Mouse (Mus musculus) liver (tissue): Measurements from ENCODE around the gene E130308A19Rik.

Experiments used
- DNase-seq: peaks from one replicate; pipeline ENCODE4 v3.0.0-alpha.2; 2020; ENCODE audit warnings: mixed read lengths

Gene E130308A19Rik

GRCm38 (mm10) chr4:59684306-59684705, 58.3 kb downstream of the E130308A19Rik start:
- peak; percentile 65 for DNase-seq

- no peak for DNase-seq
These were observed 60.7 kb downstream of the E130308A19Rik start for GRCm38 (mm10) chr4:59686716-59687115.

DNA sequence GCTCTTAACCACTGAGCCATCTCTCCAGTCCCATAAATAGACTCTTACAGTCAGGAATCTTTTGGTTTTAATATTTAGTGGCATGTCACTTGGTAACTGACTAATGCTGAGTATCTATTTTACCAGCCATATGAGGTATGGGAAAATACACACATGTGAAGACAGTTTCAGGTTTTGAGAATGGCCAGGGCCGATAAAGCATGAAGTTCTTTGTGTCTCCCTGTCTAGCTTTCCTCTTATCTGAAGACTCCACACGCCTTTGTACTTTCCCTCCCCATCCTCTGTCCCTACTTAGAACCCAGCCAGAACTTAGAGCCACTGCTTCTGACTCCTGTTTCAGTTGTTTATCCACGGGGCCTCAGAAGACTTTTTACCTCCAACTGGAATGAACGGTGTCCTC, 63.0 kb downstream of the E130308A19Rik start:
- peak; percentile 52 for DNase-seq

GRCm38 (mm10) chr4:59690145-59690544, 64.1 kb downstream of the E130308A19Rik start:
- DNase-seq = no peak

- no peak for DNase-seq
These were observed 70.8 kb downstream of the E130308A19Rik start for GRCm38 (mm10) chr4:59696846-59697245.

GRCm38 (mm10) chr4:59697869-59698268, 71.9 kb downstream of the E130308A19Rik start:
- no peak for DNase-seq

DNA sequence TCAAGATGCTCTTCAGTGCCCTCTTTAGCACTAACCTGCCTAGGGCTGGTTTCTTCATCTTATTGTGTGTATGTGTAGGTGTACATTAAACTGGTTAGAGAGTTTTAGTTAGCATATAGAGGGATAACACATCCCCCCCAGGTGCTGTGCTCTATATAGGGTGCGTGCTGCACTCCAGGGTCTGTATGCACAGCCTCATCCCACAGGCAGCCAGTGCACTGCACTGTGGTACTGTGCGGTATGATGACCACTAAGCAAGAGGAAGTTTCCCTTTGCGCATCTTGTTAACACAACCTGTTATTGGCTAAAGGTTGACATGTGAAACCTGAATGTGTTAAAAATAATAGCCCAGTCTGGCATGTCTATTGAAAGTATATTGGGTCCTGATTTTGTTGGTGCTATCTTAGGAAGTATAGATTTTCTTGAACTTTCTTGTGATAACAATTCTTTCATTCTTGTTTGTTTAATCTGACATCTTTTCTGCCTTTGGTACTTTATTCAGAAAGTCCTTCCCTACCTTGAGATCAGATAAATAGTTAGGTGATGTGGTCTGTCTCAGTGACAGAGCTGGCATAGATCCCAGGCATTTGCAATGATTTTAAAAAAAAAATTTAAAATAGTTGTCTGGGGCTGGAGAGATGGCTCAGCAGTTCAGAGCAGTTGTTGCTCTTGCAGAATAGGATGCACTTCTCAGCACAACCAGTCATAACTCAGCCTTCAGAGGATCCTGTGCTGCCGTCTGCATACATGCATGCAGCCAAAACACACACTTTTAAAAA, 73.2 kb downstream of the E130308A19Rik start:
- DNase-seq = no peak

GRCm38 (mm10) chr4:59709321-59709720, 83.3 kb downstream of the E130308A19Rik start:
- DNase-seq = no peak

- no peak for DNase-seq
These were observed 84.9 kb downstream of the E130308A19Rik start for GRCm38 (mm10) chr4:59710736-59711389.

- no peak for DNase-seq
These were observed 86.4 kb downstream of the E130308A19Rik start for GRCm38 (mm10) chr4:59712451-59712850.

DNA sequence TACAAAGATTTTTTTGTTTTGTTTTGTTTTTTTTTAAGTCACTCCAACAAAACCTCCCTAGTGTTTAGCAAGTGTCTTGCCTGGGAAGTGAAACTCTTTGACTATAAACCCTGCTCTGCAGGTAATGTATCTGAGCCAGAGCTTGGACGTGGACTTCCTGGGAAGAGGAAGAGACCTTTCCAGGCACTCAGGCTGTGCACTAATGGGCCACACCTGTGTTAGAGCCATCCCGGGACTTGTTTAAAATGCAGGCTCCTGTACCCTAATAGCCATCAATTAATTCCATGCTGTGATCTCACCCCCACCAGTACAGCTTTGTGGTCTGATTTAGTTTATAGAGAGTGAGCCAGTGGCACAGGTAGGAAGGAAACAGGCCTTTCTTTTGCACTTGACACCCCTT, 86.9 kb downstream of the E130308A19Rik start:
- DNase-seq = no peak

DNA sequence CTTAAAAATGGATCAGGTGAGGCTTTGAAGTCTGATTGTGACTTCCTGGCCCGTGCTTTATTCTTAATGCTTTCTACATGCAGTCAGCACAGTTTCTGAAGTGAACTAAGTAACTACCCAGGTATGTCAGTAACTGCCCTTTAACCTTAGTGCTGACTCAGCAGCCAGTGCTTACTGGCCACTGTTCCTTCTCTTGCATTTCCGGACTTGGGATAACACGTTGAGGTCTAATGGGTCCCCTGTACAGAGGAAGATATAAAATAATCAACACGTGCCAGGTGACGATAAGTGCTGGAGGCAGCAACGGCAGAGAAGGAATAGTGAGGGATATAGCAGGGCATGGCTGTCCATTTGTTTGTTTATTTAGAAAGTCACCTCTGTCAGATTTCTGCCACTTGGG, 88.5 kb downstream of the E130308A19Rik start:
- DNase-seq = peak; percentile 19

GRCm38 (mm10) chr4:59714926-59715325, 88.9 kb downstream of the E130308A19Rik start:
- no peak for DNase-seq

DNA sequence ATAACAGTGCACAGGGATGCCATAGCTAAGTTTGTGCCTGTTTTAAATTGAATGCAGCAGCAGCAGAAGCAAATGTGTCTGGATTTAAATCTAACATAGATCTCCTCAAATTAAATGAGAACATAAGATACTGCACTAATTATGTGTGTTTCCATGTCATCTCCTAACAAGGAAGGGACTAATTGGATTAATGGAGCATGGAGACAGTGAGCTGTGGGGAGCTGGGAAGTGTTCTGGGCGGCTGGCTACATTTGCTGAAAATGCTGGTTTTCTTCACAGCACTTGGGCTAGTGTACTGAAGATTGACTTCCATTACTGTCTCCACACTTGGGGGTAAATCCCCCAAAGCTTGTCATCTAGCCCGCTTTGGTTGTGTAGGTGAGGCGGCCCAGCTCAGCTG, 89.5 kb downstream of the E130308A19Rik start:
- no peak for DNase-seq

DNA sequence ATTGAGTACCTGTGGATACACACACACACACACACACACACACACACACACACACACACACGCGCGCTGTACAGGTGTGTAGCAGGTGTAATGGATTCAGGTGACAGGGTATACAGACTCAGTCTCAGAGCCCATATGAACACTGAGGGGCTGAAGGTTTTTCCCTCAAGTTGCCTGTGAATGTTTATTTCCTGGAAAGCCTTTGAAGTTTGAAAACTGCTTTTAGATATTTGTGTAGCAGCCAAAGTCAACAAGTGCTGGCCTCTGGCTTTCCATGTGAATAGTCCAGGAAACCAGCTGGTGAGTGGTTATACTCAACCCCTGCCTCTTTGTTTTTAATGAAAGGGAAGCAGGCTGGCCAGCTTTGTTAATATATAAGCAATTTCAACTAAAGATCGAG, 91.3 kb downstream of the E130308A19Rik start:
- DNase-seq = no peak

DNA sequence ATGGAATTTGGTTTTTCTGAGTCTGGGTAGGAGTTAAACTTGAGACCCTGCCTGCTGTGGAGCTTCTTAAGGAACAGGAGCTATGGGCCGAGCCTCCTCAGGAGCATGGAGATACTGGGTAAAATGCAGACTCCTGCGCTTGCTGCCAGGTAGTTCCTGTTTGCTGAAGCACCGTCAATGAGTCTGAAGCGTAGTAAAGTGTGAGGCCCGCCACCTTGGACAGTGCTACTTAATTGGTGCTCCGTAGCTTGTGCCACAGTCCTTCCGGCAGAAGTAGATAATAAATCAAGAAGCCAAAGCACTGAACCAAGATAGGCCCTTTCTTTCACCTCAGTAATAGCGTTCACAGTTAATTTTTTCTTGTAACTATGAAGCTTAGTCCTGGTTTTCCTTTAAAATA, 92.5 kb downstream of the E130308A19Rik start:
- DNase-seq = no peak

GRCm38 (mm10) chr4:59719481-59720355, 93.7 kb downstream of the E130308A19Rik start:
- DNase-seq = no peak

- no peak for DNase-seq
These were observed 95.8 kb downstream of the E130308A19Rik start for GRCm38 (mm10) chr4:59721811-59722210.

- no peak for DNase-seq
These were observed 99.6 kb downstream of the E130308A19Rik start for GRCm38 (mm10) chr4:59725579-59725978.

DNA sequence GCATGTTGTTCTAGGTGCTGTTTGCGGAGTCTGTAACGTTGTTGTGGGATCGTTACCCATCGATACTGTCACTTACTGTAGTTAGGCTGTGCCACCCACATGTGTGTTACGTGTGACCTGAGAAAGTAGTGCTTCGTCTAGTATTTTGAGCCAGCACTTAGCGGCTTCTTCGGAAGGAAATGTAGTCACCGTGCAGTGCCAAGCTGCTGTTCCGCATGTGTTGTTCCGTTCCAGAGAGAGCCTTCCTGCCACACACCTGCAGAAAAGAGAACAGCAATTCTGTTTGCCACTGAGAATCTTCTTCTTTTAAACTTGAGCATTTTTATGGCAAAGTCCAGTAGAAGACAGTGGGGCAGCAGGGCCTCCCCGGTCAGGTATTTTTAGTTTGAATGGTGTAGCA, 100.5 kb downstream of the E130308A19Rik start:
- DNase-seq = no peak

DNA sequence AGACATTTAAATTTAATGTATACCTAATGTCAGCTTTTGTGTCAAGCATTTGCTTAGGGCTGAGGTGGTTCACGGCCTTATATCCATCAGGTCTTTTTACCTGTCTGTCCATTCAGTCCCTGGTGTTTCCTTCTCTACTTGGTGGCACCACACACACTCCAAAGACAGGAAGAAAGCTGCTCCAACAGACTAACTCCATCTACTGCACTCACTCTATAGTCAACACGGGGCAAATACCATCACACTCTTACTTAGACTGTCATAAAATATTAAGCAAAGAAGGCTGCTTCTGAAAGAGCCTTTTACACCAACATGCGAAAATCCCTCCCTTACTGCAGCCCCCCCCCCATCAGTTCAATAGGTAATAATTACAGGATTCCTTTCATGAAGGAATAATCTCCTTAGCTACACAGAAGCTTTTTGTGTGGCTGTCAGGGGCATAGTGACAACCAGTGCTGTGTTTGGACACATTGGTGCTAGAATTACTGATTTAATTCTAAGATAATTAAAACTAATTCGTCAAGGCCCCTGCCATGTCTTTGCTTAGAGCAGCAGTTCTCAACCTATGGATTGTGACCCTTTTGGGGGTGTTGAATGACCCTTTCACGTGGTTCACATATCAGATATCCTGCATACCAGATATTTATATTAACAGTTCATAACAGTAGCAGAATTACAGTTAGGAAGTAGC, 101.3 kb downstream of the E130308A19Rik start:
- no peak for DNase-seq

- no peak for DNase-seq
These were observed 101.9 kb downstream of the E130308A19Rik start for GRCm38 (mm10) chr4:59727878-59728261.

GRCm38 (mm10) chr4:59728839-59729238, 102.8 kb downstream of the E130308A19Rik start:
- no peak for DNase-seq
